Mouse (Mus musculus): ENCODE results near the gene Icam1. TPM values are rescaled to one million over a fixed set of nuclear protein-coding genes. Genes with fewer than 3 reads are reported as not detected.

Gene Icam1
- polyA plus RNA-seq, 1 experiment from 2014 or later = 13.9 TPM

DNA sequence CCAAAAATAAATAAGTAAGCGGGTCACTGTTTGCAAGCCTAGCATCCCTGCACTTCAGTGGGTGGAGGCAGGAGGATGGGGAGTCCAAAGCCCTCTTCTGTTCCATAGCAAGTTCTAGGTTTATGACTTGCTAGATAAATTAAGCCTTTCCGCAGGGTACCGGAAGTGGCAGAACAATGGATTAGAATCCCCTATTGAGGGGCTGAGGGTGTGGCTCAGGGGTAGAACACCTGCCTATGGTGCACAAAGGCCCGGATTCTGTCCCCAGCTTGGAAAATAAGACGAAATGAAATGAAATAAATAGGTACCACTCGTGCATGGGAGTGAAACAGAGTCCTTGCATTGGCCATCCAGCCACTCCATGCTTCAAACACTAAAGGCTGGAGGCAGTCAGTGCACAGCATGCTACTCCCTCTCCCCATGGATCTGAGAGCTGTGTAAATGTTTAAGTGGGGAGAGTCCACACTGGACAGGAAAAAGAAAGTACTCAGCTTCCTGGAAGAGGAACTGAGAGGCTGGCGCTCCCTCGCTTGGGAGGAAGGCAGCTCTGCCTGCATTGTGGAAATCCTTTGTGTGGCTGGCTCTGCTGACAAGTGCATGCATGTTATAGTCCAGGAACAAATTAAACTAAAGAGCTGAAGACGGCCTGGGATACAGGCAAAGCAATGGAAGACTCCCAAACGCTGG lies 37.2 kb upstream of the Icam1 start:
- peak overlapping the region; percentile 17; the same call in 1 of the 2 replicates for H3K27ac ChIP-seq
- WGBS = 62% methylated on average over 10 of the region's 10 CpGs
- no peaks in the 10 kb centered on the region for H3K9me3 ChIP-seq
- peaks cover 33% of the 10 kb centered on the region for H3K4me1 ChIP-seq
- H3K36me3 ChIP-seq = no peaks in the 10 kb centered on the region
- H3K9ac ChIP-seq = no peak overlapping the region
- no peaks in the 10 kb centered on the region for H3K27me3 ChIP-seq
- no peak overlapping the region for H3K4me2 ChIP-seq (replicated peaks)
- H3K4me3 ChIP-seq = no peak overlapping the region
- no peak for ATAC-seq (ENCODE audit: low FRiP score, low read depth)

DNA sequence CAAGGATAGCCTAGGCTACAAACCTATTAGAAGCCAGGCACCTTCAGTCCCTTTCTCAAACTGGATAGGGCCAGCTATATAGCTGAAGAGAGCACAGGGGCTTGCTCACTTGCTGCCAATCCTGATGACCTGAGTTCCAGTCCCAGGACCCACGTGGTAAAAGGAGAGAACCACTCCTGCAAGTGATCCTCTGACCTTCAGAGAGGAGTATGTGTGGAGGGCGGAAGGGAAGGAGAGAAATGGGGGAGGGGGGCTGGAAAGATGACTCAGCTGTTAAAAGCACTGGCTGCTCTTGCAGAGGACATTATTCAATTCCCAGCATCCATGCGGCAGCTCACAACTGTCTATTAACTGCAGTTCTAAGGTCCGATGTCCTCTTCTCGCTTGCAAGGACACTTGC lies 36.6 kb upstream of the Icam1 start:
- Histone ChIP-seq H3K4me3 (no peak overlapping the region), H3K27ac (no peak overlapping the region), H3K9me3 (no peaks in the 10 kb centered on the region), H3K4me1 (peaks cover 27% of the 10 kb centered on the region), H3K4me2 (replicated peaks) (no peak overlapping the region), H3K9ac (no peak overlapping the region), H3K36me3 (no peaks in the 10 kb centered on the region), H3K27me3 (no peaks in the 10 kb centered on the region)
- no peak for ATAC-seq (ENCODE audit: low FRiP score, low read depth)
- WGBS = 65% methylated on average over 5 of the region's 5 CpGs

DNA sequence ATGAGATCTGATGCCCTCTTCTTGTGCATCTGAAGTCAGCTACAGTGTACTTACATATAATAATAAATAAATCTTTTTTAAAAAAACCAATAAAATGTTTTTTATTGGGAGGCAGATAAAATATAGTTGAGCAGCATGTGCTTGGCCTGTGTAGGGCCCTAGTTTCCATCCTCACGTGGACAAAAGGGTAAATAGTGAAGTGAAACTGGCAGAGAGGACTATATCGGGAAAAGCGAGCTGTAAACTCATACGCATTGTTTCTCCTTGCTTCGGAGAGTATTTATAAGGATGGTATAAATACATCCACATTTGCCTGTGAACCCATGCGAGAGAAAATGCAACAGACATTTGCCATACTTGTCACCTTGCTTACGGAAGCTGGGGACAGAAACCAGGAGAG lies 36.0 kb upstream of the Icam1 start:
- H3K4me3 ChIP-seq = no peak overlapping the region
- H3K27me3 ChIP-seq = no peaks in the 10 kb centered on the region
- no peaks in the 10 kb centered on the region for H3K9me3 ChIP-seq
- no peak overlapping the region for H3K27ac ChIP-seq
- no peak overlapping the region for H3K9ac ChIP-seq
- 86% methylated on average over 7 of the region's 7 CpGs for WGBS
- no peak for ATAC-seq (ENCODE audit: low FRiP score, low read depth)
- peaks cover 21% of the 10 kb centered on the region for H3K4me1 ChIP-seq
- no peak overlapping the region for H3K4me2 ChIP-seq (replicated peaks)
- no peaks in the 10 kb centered on the region for H3K36me3 ChIP-seq

DNA sequence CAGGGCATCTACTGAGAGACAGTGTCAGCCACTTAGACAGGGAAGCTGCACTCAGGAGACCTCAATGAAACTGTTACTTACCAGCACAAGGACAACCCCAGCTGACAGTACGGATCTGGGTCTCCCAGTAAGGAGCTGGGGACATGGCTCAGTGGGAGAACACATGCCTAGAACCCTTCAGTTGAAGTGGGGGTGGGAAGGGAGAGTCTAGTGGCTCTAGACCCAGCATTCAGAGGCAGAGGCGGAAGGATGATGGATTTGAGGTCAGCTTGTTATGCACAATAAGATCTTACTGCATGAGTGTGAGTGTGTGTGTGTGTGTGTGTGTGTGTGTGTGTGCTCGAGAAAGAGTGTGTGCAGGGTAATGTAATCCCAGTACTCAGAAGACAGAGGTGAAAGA lies 33.6 kb upstream of the Icam1 start:
- WGBS = 66% methylated on average over 3 of the region's 3 CpGs

DNA sequence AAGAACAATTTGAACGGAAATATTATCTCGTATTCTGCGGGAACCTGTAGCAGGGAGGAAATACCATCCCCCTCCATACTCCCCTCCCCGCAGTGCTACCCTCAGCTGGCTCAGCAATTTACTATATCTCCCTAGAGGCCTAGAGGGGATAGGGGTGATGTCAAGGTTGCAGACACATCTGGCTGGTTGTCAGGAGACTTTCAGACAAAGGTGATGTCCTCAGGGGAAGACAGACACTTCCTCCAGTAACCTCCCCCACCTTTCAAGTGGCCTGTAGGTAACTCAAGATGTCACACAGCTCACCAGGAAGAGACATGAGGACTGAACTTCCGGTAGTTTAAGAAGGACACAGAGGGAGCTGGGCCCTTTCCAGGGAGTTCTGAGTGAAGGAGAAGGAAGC lies 32.6 kb upstream of the Icam1 start:
- no peaks in the 10 kb centered on the region for H3K36me3 ChIP-seq
- WGBS = 52% methylated on average over 5 of the region's 5 CpGs
- ATAC-seq (ENCODE audit: low FRiP score, low read depth) = no peak
- H3K4me2 ChIP-seq (replicated peaks) = no peak overlapping the region
- H3K9ac ChIP-seq = no peak overlapping the region
- H3K27ac ChIP-seq = no peak overlapping the region
- peaks cover 25% of the 10 kb centered on the region for H3K4me1 ChIP-seq
- no peak overlapping the region for H3K4me3 ChIP-seq
- no peaks in the 10 kb centered on the region for H3K27me3 ChIP-seq
- no peaks in the 10 kb centered on the region for H3K9me3 ChIP-seq

More for the DNA sequence above, 33.6 kb upstream of the Icam1 start:
- H3K27ac ChIP-seq = no peak overlapping the region
- no peak overlapping the region for H3K4me2 ChIP-seq (replicated peaks)
- H3K9ac ChIP-seq = no peak overlapping the region
- no peaks in the 10 kb centered on the region for H3K27me3 ChIP-seq
- ATAC-seq (ENCODE audit: low FRiP score, low read depth) = no peak
- no peaks in the 10 kb centered on the region for H3K9me3 ChIP-seq
- no peak overlapping the region for H3K4me3 ChIP-seq
- no peaks in the 10 kb centered on the region for H3K36me3 ChIP-seq
- H3K4me1 ChIP-seq = peaks cover 19% of the 10 kb centered on the region

DNA sequence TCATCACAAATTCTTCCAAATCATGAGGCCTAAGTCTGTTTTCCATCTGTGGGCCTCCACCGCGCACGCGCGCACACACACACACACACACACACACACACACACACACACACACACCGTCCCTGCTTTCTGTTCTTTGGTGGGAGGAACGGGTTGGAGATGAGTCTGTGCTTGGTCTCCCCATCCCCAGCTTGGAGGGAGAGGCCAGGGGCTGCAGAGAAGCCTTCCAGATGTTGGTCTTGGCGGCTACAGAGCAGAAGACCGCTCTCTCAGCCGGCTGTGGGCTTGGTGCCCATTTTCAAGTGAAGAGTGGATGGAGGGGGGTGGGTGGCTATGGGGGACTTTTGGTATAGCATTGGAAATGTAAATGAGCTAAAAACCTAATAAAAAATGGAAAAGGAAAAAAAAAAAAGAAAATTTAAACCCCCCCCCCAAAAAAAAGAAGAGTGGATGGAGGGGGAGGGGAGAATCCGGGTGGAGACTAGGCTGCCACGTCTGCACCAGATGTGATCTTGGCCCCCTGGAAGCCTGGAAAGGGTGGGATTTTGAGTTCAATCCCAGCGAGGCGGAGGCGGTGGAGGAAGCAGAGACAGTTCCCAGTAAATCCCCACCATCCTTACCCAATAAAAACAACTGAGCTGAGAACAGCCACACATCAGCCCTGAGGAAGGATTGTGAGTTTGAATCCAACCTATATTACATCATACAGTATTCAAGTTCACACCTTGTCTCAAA lies 28.7 kb upstream of the Icam1 start:
- no peak overlapping the region for H3K9ac ChIP-seq
- 49% methylated on average over 15 of the region's 15 CpGs for WGBS
- no peaks in the 10 kb centered on the region for H3K9me3 ChIP-seq
- ATAC-seq (ENCODE audit: low FRiP score, low read depth) = peak; percentile 82
- no peaks in the 10 kb centered on the region for H3K27me3 ChIP-seq
- peak overlapping the region; percentile 70; the same call in 1 of the 2 replicates for H3K27ac ChIP-seq
- H3K4me2 ChIP-seq (replicated peaks) = 0 out of 2 replicates have a peak overlapping the region, but pooled peaks have one; percentile 0
- H3K36me3 ChIP-seq = no peaks in the 10 kb centered on the region
- H3K4me3 ChIP-seq = no peak overlapping the region
- peaks cover 38% of the 10 kb centered on the region for H3K4me1 ChIP-seq

DNA sequence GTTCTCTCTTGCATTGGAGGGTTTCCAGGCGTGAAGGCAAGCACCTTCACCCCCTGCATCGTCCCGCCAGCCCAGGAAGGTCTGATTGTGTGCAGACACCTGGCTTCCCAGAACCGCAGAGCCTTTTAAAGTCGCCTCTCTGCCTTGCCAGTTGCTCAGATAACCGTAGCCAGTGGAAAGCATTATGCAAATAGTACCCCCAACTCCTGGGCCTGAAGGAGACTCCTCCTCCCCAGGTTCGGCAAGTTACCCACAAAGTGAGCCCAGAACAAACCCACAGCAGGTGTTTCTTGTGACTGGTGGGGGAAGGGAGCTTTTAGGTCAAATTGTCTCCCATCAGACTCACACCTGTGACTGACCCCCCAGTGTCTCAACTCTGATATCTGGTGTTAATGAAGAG lies 27.8 kb upstream of the Icam1 start:
- no peak overlapping the region for H3K4me2 ChIP-seq (replicated peaks)
- H3K9ac ChIP-seq = no peak overlapping the region
- H3K4me3 ChIP-seq = no peak overlapping the region
- H3K4me1 ChIP-seq = peaks cover 41% of the 10 kb centered on the region
- WGBS = 18% methylated on average over 7 of the region's 7 CpGs
- no peaks in the 10 kb centered on the region for H3K27me3 ChIP-seq
- H3K36me3 ChIP-seq = no peaks in the 10 kb centered on the region
- no peak for ATAC-seq (ENCODE audit: low FRiP score, low read depth)
- no peaks in the 10 kb centered on the region for H3K9me3 ChIP-seq
- H3K27ac ChIP-seq = no peak overlapping the region

DNA sequence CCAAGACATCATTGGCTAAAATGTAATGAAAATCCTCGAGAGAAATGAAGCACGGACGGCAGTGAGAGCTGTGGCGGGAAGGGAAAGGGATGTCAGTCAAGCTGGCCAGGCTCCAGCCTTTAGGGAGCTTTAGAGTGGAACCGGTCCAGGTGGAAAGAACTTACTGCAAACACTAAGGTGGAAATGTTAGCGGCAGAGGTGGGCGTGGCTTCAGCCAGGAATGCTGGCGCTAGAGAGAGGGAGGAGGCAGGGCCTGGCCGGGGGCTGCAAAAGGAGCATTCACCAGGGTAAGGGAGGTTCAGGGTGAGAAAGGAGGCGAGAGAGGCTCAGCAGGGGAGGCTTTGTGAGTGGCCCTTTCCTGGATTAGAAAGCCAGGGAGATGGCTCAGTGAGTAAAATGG lies 24.9 kb upstream of the Icam1 start:
- peak; percentile 64; the same call in 1 of the 2 replicates for ATAC-seq (ENCODE audit: low FRiP score, low read depth)
- Histone ChIP-seq H3K4me1 (peaks cover 44% of the 10 kb centered on the region), H3K4me2 (replicated peaks) (peak overlapping the region; percentile 44), H3K9me3 (no peaks in the 10 kb centered on the region), H3K9ac (no peak overlapping the region), H3K27ac (peak overlapping the region; percentile 66; the same call in 1 of the 2 replicates), H3K36me3 (no peaks in the 10 kb centered on the region), H3K4me3 (no peak overlapping the region), H3K27me3 (no peaks in the 10 kb centered on the region)
- 5% methylated on average over 10 of the region's 10 CpGs for WGBS

DNA sequence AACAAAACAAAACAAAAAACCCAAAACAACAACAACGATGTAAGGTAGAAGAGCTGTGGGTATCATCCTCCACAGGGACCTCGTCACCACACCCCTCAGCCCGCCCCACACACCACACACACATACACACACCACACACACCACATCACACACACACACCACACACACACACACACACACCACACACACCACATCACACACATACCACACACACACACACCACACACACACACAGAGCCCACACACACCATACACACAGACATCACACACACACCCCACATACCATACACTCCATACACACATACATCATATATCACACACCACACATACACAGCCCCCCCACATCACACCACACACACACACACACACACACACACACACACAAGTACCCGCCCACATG lies 24.2 kb upstream of the Icam1 start:
- Histone ChIP-seq H3K27me3 (no peaks in the 10 kb centered on the region), H3K27ac (no peak overlapping the region; the same call in 1 of the 2 replicates), H3K4me2 (replicated peaks) (no peak overlapping the region), H3K9me3 (no peaks in the 10 kb centered on the region), H3K4me1 (peaks cover 38% of the 10 kb centered on the region), H3K36me3 (no peaks in the 10 kb centered on the region), H3K4me3 (no peak overlapping the region), H3K9ac (no peak overlapping the region)
- ATAC-seq (ENCODE audit: low FRiP score, low read depth) = no peak
- WGBS = 94% methylated on average over 4 of the region's 4 CpGs

DNA sequence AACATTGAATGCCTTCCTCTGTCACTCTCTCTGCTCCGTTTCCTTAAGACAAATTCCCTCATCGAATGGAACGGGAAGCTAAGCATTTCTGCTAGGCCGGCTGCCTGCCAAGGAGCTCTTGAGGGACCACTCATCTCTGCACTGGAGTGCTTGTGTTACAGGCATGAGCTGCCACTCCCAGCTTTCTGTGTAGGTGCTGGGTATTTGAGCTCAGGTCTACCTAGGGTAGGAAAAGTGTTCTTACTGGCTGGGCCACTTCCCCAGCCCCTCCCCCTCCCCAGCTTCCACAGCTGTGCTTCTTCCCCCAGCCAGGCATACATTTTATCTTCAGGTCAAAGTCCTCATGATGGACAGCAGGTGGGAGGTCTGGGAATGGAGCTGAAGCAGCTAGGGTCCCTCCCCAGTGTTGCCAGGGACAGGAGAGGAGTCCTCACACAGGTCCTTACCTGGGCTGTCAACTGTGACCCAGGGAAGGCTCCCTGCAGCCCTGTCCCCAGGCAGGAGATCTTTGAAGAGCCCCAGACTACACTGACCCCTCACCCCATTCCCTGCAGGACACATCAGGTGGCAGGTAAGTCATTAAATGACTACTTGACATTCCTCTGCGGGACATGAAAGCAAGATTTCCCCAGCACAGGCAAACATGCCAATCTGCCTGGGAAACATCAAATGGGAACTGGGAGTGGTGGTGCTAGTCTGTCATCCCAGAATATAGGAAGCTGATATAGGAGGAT lies 22.5 kb upstream of the Icam1 start:
- H3K27me3 ChIP-seq = no peaks in the 10 kb centered on the region
- H3K4me3 ChIP-seq = no peak overlapping the region
- H3K9me3 ChIP-seq = no peaks in the 10 kb centered on the region
- 32% methylated on average over 5 of the region's 5 CpGs for WGBS
- no peak overlapping the region for H3K9ac ChIP-seq
- no peak overlapping the region for H3K27ac ChIP-seq
- no peaks in the 10 kb centered on the region for H3K36me3 ChIP-seq
- H3K4me1 ChIP-seq = peaks cover 24% of the 10 kb centered on the region
- H3K4me2 ChIP-seq (replicated peaks) = no peak overlapping the region
- no peak for ATAC-seq (ENCODE audit: low FRiP score, low read depth)

DNA sequence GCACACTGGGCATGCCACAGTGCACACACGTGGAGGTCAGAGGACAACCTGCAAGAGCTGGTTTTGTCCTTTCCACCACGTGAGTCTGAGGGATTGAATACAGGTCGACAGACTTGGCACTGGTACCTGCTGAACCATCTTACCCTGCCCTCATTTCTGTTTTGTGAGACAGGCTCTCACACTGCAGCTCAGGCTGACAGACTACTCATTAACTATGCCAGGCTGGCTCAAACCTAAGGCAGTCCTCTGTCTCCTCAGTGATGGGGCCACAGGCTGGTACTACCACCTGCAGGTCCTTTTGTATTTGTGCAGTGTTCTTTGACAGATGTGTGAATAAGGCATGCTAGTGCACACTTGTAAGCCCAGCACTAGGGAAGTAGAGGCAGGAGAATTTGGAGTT lies 20.7 kb upstream of the Icam1 start:
- WGBS = 77% methylated on average over 3 of the region's 3 CpGs
- H3K27me3 ChIP-seq = no peaks in the 10 kb centered on the region
- no peaks in the 10 kb centered on the region for H3K9me3 ChIP-seq
- H3K9ac ChIP-seq = no peak overlapping the region
- no peak overlapping the region for H3K27ac ChIP-seq
- H3K36me3 ChIP-seq = no peaks in the 10 kb centered on the region
- no peak for ATAC-seq (ENCODE audit: low FRiP score, low read depth)
- no peak overlapping the region for H3K4me3 ChIP-seq
- H3K4me2 ChIP-seq (replicated peaks) = no peak overlapping the region
- peaks cover 24% of the 10 kb centered on the region for H3K4me1 ChIP-seq

DNA sequence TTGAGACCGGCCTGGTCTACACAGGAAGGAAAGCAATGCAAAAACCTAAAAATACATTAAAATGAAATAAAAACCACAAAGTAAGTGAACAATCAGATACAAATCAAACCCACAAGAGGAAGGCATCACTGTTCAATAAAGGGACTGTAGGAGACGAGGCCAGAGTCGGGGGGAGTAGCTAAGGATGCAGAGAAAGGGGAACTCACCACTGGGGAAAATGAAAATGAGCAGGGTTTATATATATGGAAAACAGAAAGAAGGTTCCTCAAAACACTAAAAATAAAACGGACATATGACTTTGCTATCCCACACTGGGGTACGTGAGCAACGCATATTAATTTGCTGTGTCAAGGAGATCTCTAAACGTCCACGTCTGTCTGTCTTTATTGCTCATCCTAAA lies 18.7 kb upstream of the Icam1 start:
- Histone ChIP-seq H3K27ac (no peak overlapping the region), H3K36me3 (no peaks in the 10 kb centered on the region), H3K9me3 (no peaks in the 10 kb centered on the region), H3K4me1 (peaks cover 12% of the 10 kb centered on the region), H3K4me3 (no peak overlapping the region), H3K27me3 (no peaks in the 10 kb centered on the region), H3K9ac (no peak overlapping the region), H3K4me2 (replicated peaks) (no peak overlapping the region)
- 87% methylated on average over 8 of the region's 8 CpGs for WGBS
- ATAC-seq (ENCODE audit: low FRiP score, low read depth) = no peak

Measured in limb, embryonic 13.5 days (tissue).